Mouse (Mus musculus) gastrocnemius, adult 8-10 months (tissue): ENCODE data around the gene Parg. TPM values are rescaled to one million over a fixed set of nuclear protein-coding genes. Genes with fewer than 3 reads are reported as not detected.

Source experiments
- DNase-seq, 2 experiments: peaks; one replicate each; pipeline ENCODE4 v3.0.0; 2022; ENCODE audit warnings: low spot score in 2 of 2
- total RNA-seq, 4 experiments: library from RNA; stranded (reverse); gene quantifications; 2 replicates each; pipeline ENCODE4 v1.2.4; 2022

Gene Parg
- total RNA-seq, 4 experiments from 2014 or later: 16.4 to 20.8 (median 18.5) TPM

- no peak for DNase-seq
Measured at GRCm38 (mm10) chr14:32317822-32318221, 116.1 kb downstream of the Parg start.

DNA sequence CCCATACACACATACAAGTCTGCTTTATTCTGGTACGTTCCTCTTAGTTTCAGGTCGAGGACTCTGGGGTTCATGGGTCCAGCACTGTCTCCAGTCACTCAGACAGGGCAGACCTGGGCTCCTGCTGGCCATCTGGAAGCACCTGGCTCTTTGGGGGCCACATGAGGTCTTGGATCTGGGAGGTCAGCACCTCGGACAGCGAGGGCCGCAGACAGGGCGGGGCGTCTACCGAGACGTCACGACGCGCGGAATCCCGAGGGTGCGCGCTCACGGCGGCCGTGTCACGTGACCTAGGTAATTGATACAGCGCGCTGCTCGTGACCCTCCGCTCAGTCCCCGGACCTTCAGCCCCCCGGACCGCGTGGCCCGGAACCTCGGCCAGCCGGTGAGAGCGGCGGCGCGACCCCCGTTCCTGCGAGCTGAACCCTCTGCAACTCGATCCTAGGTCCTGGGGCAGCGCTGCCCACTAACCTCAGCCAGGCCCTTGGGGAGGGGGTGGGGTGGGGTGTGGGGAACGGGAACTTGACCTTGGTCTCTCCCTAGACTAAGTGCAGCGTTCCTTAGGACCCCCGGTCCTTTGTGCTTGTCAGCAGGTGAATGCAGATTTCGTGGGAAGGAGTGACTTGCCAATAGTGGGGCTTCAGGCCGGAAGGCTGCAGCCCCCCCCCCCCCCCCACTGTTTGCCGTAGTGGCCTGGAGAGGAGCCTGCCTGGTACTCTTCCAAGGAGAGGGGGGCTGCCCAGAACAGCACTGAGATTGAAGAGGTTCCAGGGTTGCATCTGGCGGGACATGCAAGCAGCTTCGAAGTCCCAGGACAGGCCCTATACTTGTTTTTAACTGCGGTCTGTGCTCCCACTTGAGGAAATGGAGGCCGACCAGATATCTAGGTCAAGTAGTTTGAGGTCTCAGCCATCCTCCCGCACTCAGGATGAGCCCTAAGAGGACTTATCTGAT, 120.3 kb downstream of the Parg start, which contains the start of gene Ogdhl:
Gene Ogdhl, plus strand, starts transcription at position 288 of the 954 bp plus-strand sequence.
- DNase-seq: peak; percentile 26 to 27

GRCm38 (mm10) chr14:32323221-32323620, 121.5 kb downstream of the Parg start:
- no peak for DNase-seq

DNA sequence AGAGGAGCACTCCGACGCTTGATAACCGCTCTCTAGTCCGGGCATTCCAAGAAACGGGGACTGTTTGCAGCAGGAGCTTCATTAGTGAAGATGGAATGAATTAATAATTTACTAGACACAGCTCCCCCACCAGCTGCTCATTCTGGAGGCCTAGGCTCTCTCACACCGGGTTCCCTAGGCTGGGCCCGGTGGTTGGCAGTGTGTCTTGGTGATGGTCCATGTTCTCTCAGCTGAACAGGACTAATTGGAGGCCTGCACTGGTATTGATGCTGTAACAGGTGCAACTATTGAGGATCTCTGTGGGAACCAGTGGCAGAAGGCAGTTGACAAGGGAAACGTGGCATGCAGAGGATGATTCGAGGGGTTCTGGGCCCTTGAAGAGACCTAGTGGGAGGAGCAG, 125.6 kb downstream of the Parg start:
- no peak for DNase-seq

DNA sequence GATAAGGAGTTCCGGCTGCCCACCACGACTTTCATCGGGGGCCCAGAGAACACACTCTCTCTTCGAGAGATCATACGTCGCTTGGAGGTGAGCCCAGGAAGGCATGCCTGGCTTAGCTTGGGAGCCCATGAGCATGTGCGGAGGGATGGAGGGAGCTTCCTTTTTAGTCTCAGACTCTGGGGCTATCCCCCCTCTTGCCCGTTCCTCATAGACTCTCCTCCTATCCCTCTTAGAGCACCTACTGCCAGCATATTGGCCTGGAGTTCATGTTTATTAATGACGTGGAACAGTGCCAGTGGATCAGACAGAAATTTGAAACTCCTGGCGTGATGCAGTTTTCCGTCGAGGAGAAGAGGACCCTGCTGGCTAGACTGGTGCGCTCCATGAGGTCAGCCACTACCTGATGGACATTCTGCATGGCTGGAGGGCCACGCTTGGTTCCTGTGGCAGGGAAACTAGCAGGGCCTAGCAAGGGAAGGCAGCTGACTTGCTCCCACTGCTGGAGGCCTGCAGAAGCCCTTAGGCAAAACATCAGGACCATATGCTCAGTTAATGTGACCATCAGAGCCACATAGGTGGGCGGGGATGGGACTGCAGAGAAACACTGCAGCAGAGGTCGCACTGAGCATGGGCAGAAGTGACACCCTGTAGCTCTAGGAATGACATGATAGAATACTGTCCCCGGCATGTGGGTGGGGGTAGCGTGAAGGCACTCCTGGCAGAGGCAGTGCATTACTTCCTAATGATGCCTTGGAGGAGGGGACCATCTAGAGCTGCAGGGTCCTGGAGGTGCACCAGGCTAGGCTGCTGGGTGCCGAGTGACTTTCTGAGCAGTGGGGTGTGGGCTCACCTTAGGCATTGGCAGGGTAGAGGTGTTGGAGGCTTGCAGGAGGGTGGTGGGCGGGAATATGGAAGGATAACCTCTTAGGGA, 131.0 kb downstream of the Parg start:
- DNase-seq: no peak

DNA sequence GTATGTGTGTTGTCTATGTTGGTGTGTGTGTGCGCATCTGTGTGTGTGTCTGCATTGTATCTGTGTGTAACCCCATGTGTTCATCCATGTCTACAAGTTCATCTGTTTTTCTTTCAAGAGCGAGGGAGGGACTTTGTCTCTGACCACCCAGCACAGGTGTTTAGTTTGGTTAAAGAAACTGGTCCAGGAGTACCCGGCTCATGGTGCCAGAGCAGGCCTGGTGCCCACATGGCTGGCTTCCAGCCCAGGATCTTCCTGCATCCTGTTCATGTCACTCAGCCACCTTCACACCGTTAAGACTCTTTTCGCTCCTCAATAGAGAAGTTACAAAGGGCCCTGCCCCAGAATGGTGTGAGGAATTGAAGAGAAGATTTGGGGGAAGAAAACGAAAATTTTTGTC, 134.3 kb downstream of the Parg start:
- DNase-seq: no peak

- DNase-seq: no peak
Measured at GRCm38 (mm10) chr14:32336547-32336946, 134.8 kb downstream of the Parg start.

DNA sequence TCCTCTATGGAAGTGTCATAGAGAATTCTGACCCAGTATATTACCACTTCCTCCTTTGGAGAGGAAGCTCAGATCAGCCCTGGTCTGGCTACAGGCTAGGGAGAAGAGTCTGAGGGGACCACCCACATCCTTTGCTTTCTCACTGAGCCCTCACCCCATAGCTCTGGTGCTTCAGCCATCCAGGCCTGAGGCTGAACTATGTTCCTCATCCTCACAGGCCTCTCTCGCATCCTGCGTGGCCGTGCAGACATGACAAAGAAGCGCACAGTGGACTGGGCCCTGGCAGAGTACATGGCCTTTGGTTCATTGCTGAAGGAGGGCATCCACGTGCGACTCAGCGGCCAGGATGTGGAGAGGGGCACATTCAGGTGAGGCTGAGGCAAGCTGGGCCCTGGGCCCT, 140.1 kb downstream of the Parg start:
- DNase-seq: no peak

GRCm38 (mm10) chr14:32344176-32344575, 142.4 kb downstream of the Parg start:
- DNase-seq: no peak

- no peak for DNase-seq
Measured at GRCm38 (mm10) chr14:32344694-32345093, 142.9 kb downstream of the Parg start.

Other genes starting within 250 kb of the Parg start
- 10 to 100 TPM in 1 of 4 experiments, 1 to 10 TPM in 3; 3.9 to 14.4 (median 7.8) TPM for gene Galnt15, start 173.0 kb upstream of the Parg start, total RNA-seq
- 10 to 100 TPM; 17.7 to 24.5 (median 19.4) TPM for gene Oxnad1, start 116.6 kb upstream of the Parg start, total RNA-seq
- 100 to 1,000 TPM; 122 to 147 (median 130) TPM for gene Dph3, start 116.2 kb upstream of the Parg start, total RNA-seq
- not detected for gene Msmb, start 59.9 kb upstream of the Parg start, total RNA-seq
- gene Ncoa4, start 42.1 kb upstream of the Parg start, total RNA-seq: 10 to 100 TPM; 56.3 to 83.2 (median 68.9) TPM
- 100 to 1,000 TPM; 183 to 225 (median 215) TPM for gene Timm23, start 51 bp upstream of the Parg start, total RNA-seq
- gene Ogdhl, start 120.1 kb downstream of the Parg start, total RNA-seq: under 1 TPM; 0.34 to 0.75 (median 0.45) TPM
- gene 1700024G13Rik, start 186.4 kb downstream of the Parg start, total RNA-seq: not detected